Mouse (Mus musculus) ES-Bruce4 (cell line): ENCODE data around the gene Prrc2b. TPM values are rescaled to one million over a fixed set of nuclear protein-coding genes. Genes with fewer than 3 reads are reported as not detected.
A peak's percentile ranks its signal among the peaks of the same experiment; 100 is the strongest.

Experiments used
- H3K27ac ChIP-seq: 2 replicates; pipeline ENCODE4 v1.5.1; 2012; ENCODE audit warnings: low read length, inconsistent platforms; ENCODE audit not compliant: insufficient read depth
- H3K27me3 ChIP-seq: 2 replicates; pipeline ENCODE4 v1.6.1; 2012; ENCODE audit warnings: mild to moderate bottlenecking, low read length, inconsistent platforms; ENCODE audit not compliant: control insufficient read depth, poor library complexity, insufficient read depth, severe bottlenecking
- H3K36me3 ChIP-seq: 2 replicates; pipeline ENCODE4 v1.6.1; 2012; ENCODE audit warnings: inconsistent platforms, mild to moderate bottlenecking, low read length, moderate library complexity; ENCODE audit not compliant: control insufficient read depth, poor library complexity, insufficient read depth, severe bottlenecking
- H3K4me1 ChIP-seq: one replicate; pipeline ENCODE4 v1.8.1; 2011; ENCODE audit warnings: low read length; ENCODE audit not compliant: control insufficient read depth, insufficient read depth
- H3K4me3 ChIP-seq: 2 replicates; pipeline ENCODE4 v1.5.1; 2011; ENCODE audit warnings: low read depth, mild to moderate bottlenecking, low read length
- H3K9ac ChIP-seq: 2 replicates; pipeline ENCODE4 v1.6.1; 2012; ENCODE audit warnings: low read depth, mild to moderate bottlenecking, inconsistent platforms; ENCODE audit not compliant: poor library complexity, severe bottlenecking
- H3K9me3 ChIP-seq: replicated peaks from 2 replicates; pipeline ENCODE4 v1.6.1; 2012; ENCODE audit warnings: mild to moderate bottlenecking, low read length, inconsistent platforms; ENCODE audit not compliant: control insufficient read depth, poor library complexity, insufficient read depth, severe bottlenecking
- CTCF ChIP-seq: IDR thresholded peaks from one replicate; pipeline ENCODE4 v1.8.1; 2011; ENCODE audit warnings: low read depth, low read length
- EP300 ChIP-seq: IDR thresholded peaks from 2 replicates; pipeline ENCODE4 v1.6.1; 2011; ENCODE audit warnings: low read depth, low read length; ENCODE audit not compliant: insufficient read depth
- POLR2A ChIP-seq: IDR thresholded peaks from one replicate; pipeline ENCODE4 v1.8.1; 2011; ENCODE audit warnings: low read length; ENCODE audit not compliant: insufficient read depth
- polyA plus RNA-seq: library from polyadenylated mRNA; stranded (reverse); fragments of >200 nt; gene quantifications from 2 replicates; pipeline ENCODE4 v1.2.4, GENCODE M21; 2011; ENCODE audit warnings: low read depth; ENCODE audit not compliant: missing spikeins, insufficient read depth, insufficient read length

Gene Prrc2b
- polyA plus RNA-seq, 1 experiment = 106 TPM

- Histone ChIP-seq H3K4me3 (no peak overlapping the region), H3K36me3 (peaks cover 62% of the 10 kb centered on the region), H3K27me3 (no peaks in the 10 kb centered on the region), H3K9ac (no peak overlapping the region), H3K4me1 (no peaks in the 10 kb centered on the region), H3K9me3 (no peaks in the 10 kb centered on the region), H3K27ac (no peak overlapping the region)
- TF ChIP-seq CTCF (peak; percentile 82), POLR2A (no peak), EP300 (no peak)
Measured at GRCm38 (mm10) chr2:32282727-32283126, 131.8 kb downstream of the Prrc2b start.

- peaks cover 51% of the 10 kb centered on the region for H3K36me3 ChIP-seq
- H3K9me3 ChIP-seq = no peaks in the 10 kb centered on the region
- H3K9ac ChIP-seq = no peak overlapping the region
Measured at GRCm38 (mm10) chr2:32283986-32284385, 133.1 kb downstream of the Prrc2b start.

More at GRCm38 (mm10) chr2:32283986-32284385, 133.1 kb downstream of the Prrc2b start:
- H3K4me3 ChIP-seq = no peak overlapping the region
- no peaks in the 10 kb centered on the region for H3K27me3 ChIP-seq
- no peak overlapping the region for H3K27ac ChIP-seq
- H3K4me1 ChIP-seq = no peaks in the 10 kb centered on the region
- no peak for TF ChIP-seq POLR2A
- no peak for TF ChIP-seq CTCF
- TF ChIP-seq EP300 = no peak

Other genes starting within 250 kb of the Prrc2b start
- gene Aif1l, start 200.9 kb upstream of the Prrc2b start, polyA plus RNA-seq = 29.1 and 40.5 TPM in 2 replicates
- gene Nup214, start 176.6 kb upstream of the Prrc2b start, polyA plus RNA-seq = 89.7 and 91.9 TPM in 2 replicates
- gene Fam78a, start 66.2 kb upstream of the Prrc2b start, polyA plus RNA-seq = 1.6 and 3.0 TPM in 2 replicates
- gene Plpp7, start 55.6 kb upstream of the Prrc2b start, polyA plus RNA-seq = 1.2 TPM in 1 of 2 replicates, not detected in the other
- gene Pomt1, start 85.5 kb downstream of the Prrc2b start, polyA plus RNA-seq = 30.6 and 39.5 TPM in 2 replicates
- 27.8 and 29.7 TPM in 2 replicates for gene Uck1, start 109.1 kb downstream of the Prrc2b start, polyA plus RNA-seq
- 38.4 and 39.3 TPM in 2 replicates for gene Golga2, start 136.3 kb downstream of the Prrc2b start, polyA plus RNA-seq
- gene Swi5, start 137.0 kb downstream of the Prrc2b start, polyA plus RNA-seq = 553 and 558 TPM in 2 replicates
- gene Ciz1, start 201.2 kb downstream of the Prrc2b start, polyA plus RNA-seq = 34.3 and 38.7 TPM in 2 replicates
- 11.6 and 17.0 TPM in 2 replicates for gene Dnm1, start 202.3 kb downstream of the Prrc2b start, polyA plus RNA-seq
- gene 1110008P14Rik, start 230.9 kb downstream of the Prrc2b start, polyA plus RNA-seq = 25.7 and 30.5 TPM in 2 replicates
- gene Lcn2, start 237.2 kb downstream of the Prrc2b start, polyA plus RNA-seq = not detected in 2 replicates
- gene Ptges2, start 244.8 kb downstream of the Prrc2b start, polyA plus RNA-seq = 18.1 and 22.2 TPM in 2 replicates